ENCODE assay signal across 9 mouse cellular contexts in the genomic region with DNA sequence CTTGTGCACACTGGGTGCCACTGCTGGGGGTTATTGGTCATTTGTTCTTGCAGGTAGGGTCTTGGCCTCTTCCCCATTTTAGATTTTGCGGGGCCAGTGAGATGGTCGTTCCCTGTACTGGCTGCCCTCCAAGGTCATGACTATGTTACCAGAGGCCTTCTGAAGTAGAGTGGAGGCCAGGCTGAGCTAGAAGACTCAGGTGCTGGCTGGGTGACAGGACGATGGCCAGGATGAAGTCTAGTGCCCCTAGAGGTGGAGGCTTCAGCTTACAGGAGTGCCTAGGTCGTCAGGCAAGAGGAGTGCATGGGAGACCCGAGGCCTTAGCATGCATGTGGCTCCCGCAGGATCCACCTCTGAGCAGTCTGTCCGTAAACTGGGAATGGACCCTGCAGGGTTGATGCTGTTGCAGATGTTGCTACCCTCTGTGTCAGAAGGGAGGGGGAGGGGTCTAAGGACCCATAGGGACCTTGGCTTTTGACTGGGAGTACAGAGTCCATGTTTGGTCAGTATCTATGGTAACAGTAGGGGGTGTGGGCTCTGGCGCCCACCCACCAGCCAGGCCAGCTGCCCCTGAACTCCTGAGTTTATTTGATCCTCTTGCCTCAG. TPM values are rescaled to one million over a fixed set of nuclear protein-coding genes. Genes with fewer than 3 reads are reported as not detected.
A peak's percentile ranks its signal among the peaks of the same experiment; 100 is the strongest.
DNase-seq lines count a peak whose midpoint lies in the region; ATAC-seq and TF ChIP-seq lines count a peak whose summit lies in the region.
"Had no signal": no experiment of that assay in that cellular context is flagged by ENCODE, and none has a peak within 500 bp of the region (broad histone marks: within the 10 kb centered on the region; RNA-seq: fewer than 3 reads in every experiment).

No protein-coding gene starts in this region.

- H3K36me3 ChIP-seq in G1E (replicated peaks): peaks cover 93% of the 10 kb centered on the region
- no peaks in the 10 kb centered on the region; the same call in none of the 2 replicates for H3K36me3 ChIP-seq in liver, postnatal 0 days (replicated peaks; ENCODE audit: insufficient read depth, low read length)
- H3K36me3 ChIP-seq in forebrain, embryonic 16.5 days (ENCODE audit: control insufficient read depth, insufficient read depth): no peaks in the 10 kb centered on the region

- no peak overlapping the region for H3K4me2 ChIP-seq in liver, postnatal 0 days (ENCODE audit: low read depth, low read length)
- H3K4me2 ChIP-seq in forebrain, embryonic 16.5 days (ENCODE audit: low read length): no peak overlapping the region

- no peak for DNase-seq in layer of hippocampus, adult 2 months (ENCODE audit: low spot score in 2 of 2)
- DNase-seq in layer of hippocampus, adult 11-12 months (ENCODE audit: low spot score): no peak
- no peak for DNase-seq in G1E (ENCODE audit: low spot score)
- peak; percentile 45 for DNase-seq in cerebellum, adult 9-10 months
- no peak for DNase-seq in liver, postnatal 0 days
- no peak for DNase-seq in gastrocnemius, postnatal 10 days
- DNase-seq: heart, postnatal 10 days had no signal

- peak; percentile 64 for TF ChIP-seq CTCF in layer of hippocampus, adult 2 months (conservative IDR thresholded peaks at IDR 0.05)
- 0 out of 2 replicates have a peak, but pooled peaks have one; percentile 16 for TF ChIP-seq CTCF in G1E (IDR thresholded peaks at IDR 0.05; ENCODE audit: low read depth, low read length)
- TF ChIP-seq CTCF in liver, postnatal 0 days (IDR thresholded peaks at IDR 0.05; ENCODE audit: low read depth): peak; percentile 63

- no peak for TF ChIP-seq EP300 in liver, postnatal 0 days (IDR thresholded peaks at IDR 0.05; ENCODE audit: low read depth)

- no peak overlapping the region for H3K27ac ChIP-seq in layer of hippocampus, adult 2 months
- peak overlapping the region; percentile 16; the same call in 1 of the 2 replicates for H3K27ac ChIP-seq in liver, postnatal 0 days (ENCODE audit: low read depth)
- no peak overlapping the region for H3K27ac ChIP-seq in forebrain, embryonic 16.5 days (ENCODE audit: low read length)

- no peak overlapping the region for H3K9ac ChIP-seq in liver, postnatal 0 days (replicated peaks)
- no peak overlapping the region for H3K9ac ChIP-seq in forebrain, embryonic 16.5 days (replicated peaks; ENCODE audit: low read depth, low read length)

- H3K9me3 ChIP-seq in G1E (replicated peaks): peaks cover 16% of the 10 kb centered on the region
- H3K9me3 ChIP-seq in liver, postnatal 0 days (ENCODE audit: low read length): no peaks in the 10 kb centered on the region
- H3K9me3 ChIP-seq in forebrain, embryonic 16.5 days (ENCODE audit: control insufficient read depth, low read length): no peaks in the 10 kb centered on the region

- 55% methylated on average over 8 of the region's 8 CpGs for WGBS in liver, postnatal 0 days (ENCODE audit: insufficient replicate concordance)
- 88% methylated on average over 8 of the region's 8 CpGs for WGBS in forebrain, embryonic 16.5 days

- H3K4me1 ChIP-seq in G1E (ENCODE audit: insufficient read depth, low read depth, low read length): peaks cover 94% of the 10 kb centered on the region
- H3K4me1 ChIP-seq in liver, postnatal 0 days (ENCODE audit: insufficient read depth): peaks cover 62% of the 10 kb centered on the region
- H3K4me1 ChIP-seq in forebrain, embryonic 16.5 days (replicated peaks; ENCODE audit: control insufficient read depth, insufficient read depth, low read length): peaks cover 22% of the 10 kb centered on the region

- no peak for ATAC-seq in G1E (ENCODE audit: extremely low read depth, insufficient number of reproducible peaks, low FRiP score, poor library complexity, severe bottlenecking)
- ATAC-seq in liver, postnatal 0 days: peak; percentile 26; the same call in 1 of the 2 replicates
- no peak for ATAC-seq in forebrain, embryonic 16.5 days

- H3K4me3 ChIP-seq in layer of hippocampus, adult 2 months: no peak overlapping the region
- H3K4me3 ChIP-seq in G1E (ENCODE audit: low read depth, low read length): peak overlapping the region; percentile 34; the same call in 1 of the 2 replicates
- no peak overlapping the region for H3K4me3 ChIP-seq in liver, postnatal 0 days (ENCODE audit: low read depth, low read length)
- no peak overlapping the region for H3K4me3 ChIP-seq in forebrain, embryonic 16.5 days (replicated peaks; ENCODE audit: low read length)

- no peaks in the 10 kb centered on the region for H3K27me3 ChIP-seq in G1E (ENCODE audit: insufficient read depth, low read length)
- no peaks in the 10 kb centered on the region for H3K27me3 ChIP-seq in liver, postnatal 0 days (ENCODE audit: insufficient read depth, low read length)
- no peaks in the 10 kb centered on the region for H3K27me3 ChIP-seq in forebrain, embryonic 16.5 days (replicated peaks; ENCODE audit: control insufficient read depth, insufficient read depth, low read length)

RNA-seq across cellular contexts. Expression of a gene that starts 5.9 kb away (rescaled TPM):
- total RNA-seq in layer of hippocampus, adult 2 months (2021): 10 to 100 TPM; 76.0 to 76.9 TPM
- total RNA-seq in G1E (2014; fragmentation: Nextera tagmentation) (269 and 277 TPM in 2 replicates), G1E (2017) (38.3 and 48.5 TPM in 2 replicates)
- 489 and 507 TPM in 2 replicates for polyA plus RNA-seq in G1E (2012)
- 3.6 and 3.9 TPM in 2 replicates for polyA plus RNA-seq in liver, postnatal 0 days (2015; fragmentation: Nextera tagmentation; extraction: Ambion mirVana)
- polyA plus RNA-seq in forebrain, embryonic 16.5 days (2015; fragmentation: Nextera tagmentation; extraction: Ambion mirVana): 15.6 and 17.2 TPM in 2 replicates
- total RNA-seq in gastrocnemius, postnatal 10 days (2021): 10 to 100 TPM; 46.0 to 52.0 TPM

RNA-seq across cellular contexts. Expression of a gene that starts 29.6 kb away (rescaled TPM):
- 1 to 10 TPM in 1 of 2 experiments, under 1 TPM in 1; 0.81 to 2.1 TPM for total RNA-seq in layer of hippocampus, adult 2 months (2021)
- total RNA-seq in G1E (2014; fragmentation: Nextera tagmentation): not detected in 2 replicates
- total RNA-seq in G1E (2017): 0.17 and 0.38 TPM in 2 replicates
- polyA plus RNA-seq in G1E (2012): not detected in 2 replicates
- not detected in 2 replicates for polyA plus RNA-seq in liver, postnatal 0 days (2015; fragmentation: Nextera tagmentation; extraction: Ambion mirVana)
- polyA plus RNA-seq in forebrain, embryonic 16.5 days (2015; fragmentation: Nextera tagmentation; extraction: Ambion mirVana): not detected in 2 replicates
- total RNA-seq in gastrocnemius, postnatal 10 days (2021): under 1 TPM in 1 of 2 experiments, not detected in 1; 0.20 TPM
- polyA plus RNA-seq: stomach, embryonic 14.5 days had no signal

RNA-seq across cellular contexts. Expression of a gene that starts 36.1 kb away (rescaled TPM):
- total RNA-seq in layer of hippocampus, adult 2 months (2021): 10 to 100 TPM; 90.3 to 99.5 TPM
- total RNA-seq in G1E (2014; fragmentation: Nextera tagmentation) (3.9 TPM in 1 of 2 replicates, not detected in the other), G1E (2017) (1.3 and 1.8 TPM in 2 replicates)
- polyA plus RNA-seq in G1E (2012): 9.5 and 9.6 TPM in 2 replicates
- polyA plus RNA-seq in liver, postnatal 0 days (2015; fragmentation: Nextera tagmentation; extraction: Ambion mirVana): 65.1 and 67.4 TPM in 2 replicates
- polyA plus RNA-seq in forebrain, embryonic 16.5 days (2015; fragmentation: Nextera tagmentation; extraction: Ambion mirVana): 426 and 444 TPM in 2 replicates
- total RNA-seq in gastrocnemius, postnatal 10 days (2021): 100 to 1,000 TPM in 1 of 2 experiments, 10 to 100 TPM in 1; 94.0 to 102 TPM

RNA-seq across cellular contexts. Expression of a gene that starts 42.2 kb away (rescaled TPM):
- 10 to 100 TPM; 11.9 to 12.9 TPM for total RNA-seq in layer of hippocampus, adult 2 months (2021)
- 31.5 and 42.4 TPM in 2 replicates for total RNA-seq in G1E (2014; fragmentation: Nextera tagmentation)
- total RNA-seq in G1E (2017): 897 and 989 TPM in 2 replicates
- 143 and 174 TPM in 2 replicates for polyA plus RNA-seq in G1E (2012)
- polyA plus RNA-seq in liver, postnatal 0 days (2015; fragmentation: Nextera tagmentation; extraction: Ambion mirVana): 174 and 181 TPM in 2 replicates
- polyA plus RNA-seq in forebrain, embryonic 16.5 days (2015; fragmentation: Nextera tagmentation; extraction: Ambion mirVana): 30.6 and 35.2 TPM in 2 replicates
- total RNA-seq in gastrocnemius, postnatal 10 days (2021): 100 to 1,000 TPM; 143 to 189 TPM

RNA-seq across cellular contexts. Expression of a gene that starts 52.3 kb away (rescaled TPM):
- total RNA-seq in layer of hippocampus, adult 2 months (2021): 1 to 10 TPM; 1.3 to 1.4 TPM
- total RNA-seq in G1E (2014; fragmentation: Nextera tagmentation) (8.4 and 13.7 TPM in 2 replicates), G1E (2017) (9.3 and 13.0 TPM in 2 replicates)
- polyA plus RNA-seq in G1E (2012): 31.4 and 35.1 TPM in 2 replicates
- 3.9 and 4.6 TPM in 2 replicates for polyA plus RNA-seq in liver, postnatal 0 days (2015; fragmentation: Nextera tagmentation; extraction: Ambion mirVana)
- 20.2 and 21.5 TPM in 2 replicates for polyA plus RNA-seq in forebrain, embryonic 16.5 days (2015; fragmentation: Nextera tagmentation; extraction: Ambion mirVana)
- 1 to 10 TPM; 2.0 to 2.5 TPM for total RNA-seq in gastrocnemius, postnatal 10 days (2021)

Comparison
In these comparisons a context has a peak if more than half of its experiments do, and no peak if none do; other contexts are left out.
1. RNA of a gene that starts 36.1 kb away (total RNA-seq): 94.0 to 102 TPM in gastrocnemius, postnatal 10 days and 90.3 to 99.5 TPM in layer of hippocampus, adult 2 months; 1.3 to 3.9 TPM in G1E; every median in the first group is over 10 times any median in the second.
2. Peak in every context shown above with its lines, with median percentiles within 50 percentile points of each other: CTCF ChIP-seq.